Mouse (Mus musculus) heart, embryonic 16.5 days (tissue): ENCODE data around the gene Acsm2. TPM values are rescaled to one million over a fixed set of nuclear protein-coding genes. Genes with fewer than 3 reads are reported as not detected.

Source experiments
- ATAC-seq: fragments of 200-750 bp; cut with Nextera tagmentation; replicated peaks from 2 replicates; pipeline ENCODE4 v1.8.0; 2017; ENCODE audit warnings: moderate number of reproducible peaks; ENCODE audit not compliant: insufficient read depth, low FRiP score; ENCODE audit errors: extremely low read depth
- H3K27ac ChIP-seq: fragments of 300-500 bp; sonication (generic); 2 replicates; pipeline ENCODE4 v1.5.1; 2014; ENCODE audit warnings: mild to moderate bottlenecking, low read length, control low read depth, moderate library complexity
- H3K27me3 ChIP-seq: fragments of 300-500 bp; sonication (generic); 2 replicates; pipeline ENCODE4 v1.6.1; 2014; ENCODE audit warnings: low read length, mixed read lengths; ENCODE audit not compliant: control insufficient read depth, insufficient read depth
- H3K36me3 ChIP-seq: fragments of 300-500 bp; sonication (generic); 2 replicates; pipeline ENCODE4 v1.6.1; 2014; ENCODE audit not compliant: control insufficient read depth, insufficient read depth
- H3K4me1 ChIP-seq: fragments of 300-500 bp; sonication (generic); 2 replicates; pipeline ENCODE4 v1.6.1; 2014; ENCODE audit warnings: low read length, mixed read lengths; ENCODE audit not compliant: control insufficient read depth, insufficient read depth
- H3K4me2 ChIP-seq: fragments of 300-500 bp; sonication (generic); 2 replicates; pipeline ENCODE4 v1.6.1; 2014; ENCODE audit warnings: low read depth, mild to moderate bottlenecking, control low read depth, low read length
- H3K4me3 ChIP-seq: fragments of 300-500 bp; sonication (generic); 2 replicates; pipeline ENCODE4 v1.5.1; 2014; ENCODE audit warnings: mild to moderate bottlenecking, control low read depth, low read length
- H3K9ac ChIP-seq: fragments of 300-500 bp; sonication (generic); 2 replicates; pipeline ENCODE4 v1.6.1; 2014; ENCODE audit warnings: low read length, control low read depth
- H3K9me3 ChIP-seq: fragments of 300-500 bp; sonication (generic); replicated peaks from 2 replicates; pipeline ENCODE4 v1.6.1; 2016; ENCODE audit warnings: low read length; ENCODE audit not compliant: control insufficient read depth
- WGBS: fragments of 180-500 bp; shearing (Covaris S2); extraction: QIAGEN DNeasy Blood & Tissue Kit; methylation state at CpG from one replicate; pipeline ENCODE4 v1.1.7; 2014; 5-methylcytosine and 5-hydroxymethylcytosine counted together
- polyA plus RNA-seq: library from polyadenylated mRNA; unstranded; fragments of >200 nt; fragmentation: Nextera tagmentation; extraction: Ambion mirVana; gene quantifications from 2 replicates; pipeline ENCODE4 v1.2.1, GENCODE M21; 2015

Acsm2 gene
- polyA plus RNA-seq, 1 experiment from 2014 or later, result not detected

- no peak overlapping the region for H3K27ac ChIP-seq
- no peak overlapping the region for H3K4me3 ChIP-seq
- no peaks in the 10 kb centered on the region for H3K9me3 ChIP-seq
- H3K9ac ChIP-seq, result no peak overlapping the region
- no peak for ATAC-seq
- H3K4me2 ChIP-seq, result no peak overlapping the region
- H3K36me3 ChIP-seq, result no peaks in the 10 kb centered on the region
- H3K27me3 ChIP-seq, result no peaks in the 10 kb centered on the region
- H3K4me1 ChIP-seq, result no peaks in the 10 kb centered on the region
Observed at GRCm38 (mm10) chr7:119638773-119639172, 84.6 kb downstream of the Acsm2 start.

GRCm38 (mm10) chr7:119642307-119642706 lies 88.2 kb downstream of the Acsm2 start:
- no peaks in the 10 kb centered on the region for H3K4me1 ChIP-seq
- no peaks in the 10 kb centered on the region for H3K9me3 ChIP-seq
- H3K27ac ChIP-seq, result no peak overlapping the region
- H3K36me3 ChIP-seq, result no peaks in the 10 kb centered on the region
- no peak for ATAC-seq
- H3K4me3 ChIP-seq, result no peak overlapping the region
- WGBS, result 60% methylated on average over 5 of the region's 5 CpGs
- H3K4me2 ChIP-seq, result no peak overlapping the region
- H3K27me3 ChIP-seq, result no peaks in the 10 kb centered on the region
- H3K9ac ChIP-seq, result no peak overlapping the region

Other genes with a start within 250 kb of the Acsm2 start
- gene Gp2, start 95.1 kb upstream of the Acsm2 start, polyA plus RNA-seq, result 0.07 TPM in 1 of 2 replicates, not detected in the other
- gene Umod, start 75.1 kb upstream of the Acsm2 start, polyA plus RNA-seq, result 0.05 TPM in 1 of 2 replicates, not detected in the other
- gene Acsm5, start 34.9 kb upstream of the Acsm2 start, polyA plus RNA-seq, result not detected in 2 replicates
- gene Pdilt, start 30.9 kb upstream of the Acsm2 start, polyA plus RNA-seq, result not detected in 2 replicates
- 0.26 and 0.50 TPM in 2 replicates for gene Acsm1, start 52.7 kb downstream of the Acsm2 start, polyA plus RNA-seq
- not detected in 2 replicates for gene Acsm4, start 135.7 kb downstream of the Acsm2 start, polyA plus RNA-seq
- 49.1 and 57.9 TPM in 2 replicates for gene Thumpd1, start 166.5 kb downstream of the Acsm2 start, polyA plus RNA-seq
- 0.11 and 0.12 TPM in 2 replicates for gene Acsm3, start 206.6 kb downstream of the Acsm2 start, polyA plus RNA-seq
- gene Rexo5, start 239.7 kb downstream of the Acsm2 start, polyA plus RNA-seq, result 13.5 and 17.2 TPM in 2 replicates
- 13.3 TPM in 2 replicates for gene Eri2, start 239.7 kb downstream of the Acsm2 start, polyA plus RNA-seq